Mouse (Mus musculus): ENCODE data around the gene Nbl1. TPM values are rescaled to one million over a fixed set of nuclear protein-coding genes. Genes with fewer than 3 reads are reported as not detected.

Gene Nbl1
- 51.7 and 80.8 TPM in 2 replicates for polyA plus RNA-seq (2016; fragmentation: Nextera tagmentation; extraction: Ambion mirVana)

DNA sequence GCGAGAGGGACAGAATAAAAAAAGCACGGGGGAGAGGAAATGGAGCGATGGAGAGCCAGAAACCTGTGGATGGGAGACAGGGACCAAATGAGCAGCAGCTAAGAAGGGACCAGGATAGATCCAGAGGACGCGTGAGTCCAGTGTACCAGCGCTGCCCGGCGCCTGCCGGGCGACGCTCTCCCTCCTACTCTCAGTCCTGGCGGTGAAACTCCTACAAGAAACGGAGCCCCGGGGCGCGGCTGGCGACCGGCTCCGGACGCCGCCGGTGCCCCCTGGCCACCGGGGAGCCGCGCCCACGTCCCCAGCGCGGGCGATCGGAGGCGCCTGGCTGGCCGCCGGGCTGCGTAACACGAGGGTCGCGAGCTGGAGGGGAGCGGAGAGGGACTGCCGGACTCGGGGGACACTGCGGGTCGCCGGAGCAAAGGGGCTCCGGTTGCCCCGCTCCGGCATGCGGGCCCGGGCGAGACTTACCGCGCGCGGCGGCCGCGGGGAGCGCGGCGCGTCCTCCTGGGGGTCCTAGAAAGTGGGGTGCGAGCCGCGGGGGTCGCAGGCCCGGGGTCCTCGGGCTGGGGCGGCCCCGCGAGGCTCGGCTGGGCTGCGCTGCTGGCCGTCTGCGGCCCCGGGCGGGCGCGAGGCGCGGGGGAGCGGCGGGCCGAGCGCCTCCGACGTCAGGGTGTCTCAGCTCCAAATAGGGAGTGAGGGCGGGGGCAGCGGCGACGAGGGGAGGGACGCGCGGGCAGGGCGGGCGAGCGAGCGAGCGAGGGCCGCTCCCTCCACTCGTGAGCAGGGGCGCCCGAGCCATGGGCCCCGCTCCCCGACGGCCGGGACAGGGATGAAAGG is at the start of gene Nbl1:
Nbl1 (minus strand) TSS at position 638 of the 840 bp plus-strand sequence.
- Histone ChIP-seq H3K27ac (replicated peaks) (peak within 1 kb of the TSS; percentile 91), H3K4me3 (peak within 1 kb of the TSS; percentile 79), H3K27me3 (replicated peaks; ENCODE audit: low read depth, poor library complexity, severe bottlenecking) (peaks cover 75% of the 10 kb centered on the region), H3K9me3 (peaks cover 11% of the 10 kb centered on the region; the same call in 1 of the 2 replicates), H3K4me1 (peaks cover 52% of the 10 kb centered on the region), H3K36me3 (replicated peaks) (peaks cover 16% of the 10 kb centered on the region)
- under 1% methylated on average over 105 of the region's 105 CpGs for WGBS
- peak; percentile 71 for DNase-seq (ENCODE audit: low spot score)

DNA sequence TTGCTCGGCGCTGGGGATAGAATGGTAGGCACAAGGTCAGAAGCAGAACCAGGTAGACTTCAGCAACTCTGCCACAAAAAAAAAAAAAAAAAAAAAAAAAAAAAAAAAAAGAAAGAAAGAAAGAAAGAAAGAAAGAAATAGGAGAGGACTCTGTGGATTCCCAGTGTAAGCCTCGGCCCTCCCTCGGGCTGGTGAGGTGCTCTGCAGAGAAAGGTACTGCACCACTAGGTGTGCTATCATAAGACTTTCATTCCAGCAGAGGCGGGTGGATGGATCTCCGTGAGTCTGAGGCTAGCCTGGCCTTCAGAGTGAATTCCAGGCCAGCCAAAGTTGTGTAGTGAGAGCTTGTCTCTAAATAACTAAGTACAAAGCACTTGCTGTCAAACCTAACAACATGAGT is 49.0 kb upstream of the Nbl1 start:
- DNase-seq (ENCODE audit: low spot score), result peak; percentile 23
- Histone ChIP-seq H3K4me1 (peaks cover 29% of the 10 kb centered on the region), H3K27ac (replicated peaks) (no peak overlapping the region), H3K4me3 (no peak overlapping the region), H3K27me3 (replicated peaks; ENCODE audit: low read depth, poor library complexity, severe bottlenecking) (no peaks in the 10 kb centered on the region), H3K9me3 (no peaks in the 10 kb centered on the region), H3K36me3 (replicated peaks) (no peaks in the 10 kb centered on the region)
- 77% methylated on average over 6 of the region's 6 CpGs for WGBS

- Histone ChIP-seq H3K4me1 (peaks cover 27% of the 10 kb centered on the region), H3K27me3 (replicated peaks; ENCODE audit: low read depth, poor library complexity, severe bottlenecking) (no peaks in the 10 kb centered on the region), H3K27ac (replicated peaks) (no peak overlapping the region), H3K9me3 (no peaks in the 10 kb centered on the region), H3K36me3 (replicated peaks) (no peaks in the 10 kb centered on the region), H3K4me3 (no peak overlapping the region)
- 84% methylated on average over 2 of the region's 2 CpGs for WGBS
- DNase-seq (ENCODE audit: low spot score), result no peak
Measured at GRCm38 (mm10) chr4:139140267-139140666, 47.5 kb upstream of the Nbl1 start.

DNA sequence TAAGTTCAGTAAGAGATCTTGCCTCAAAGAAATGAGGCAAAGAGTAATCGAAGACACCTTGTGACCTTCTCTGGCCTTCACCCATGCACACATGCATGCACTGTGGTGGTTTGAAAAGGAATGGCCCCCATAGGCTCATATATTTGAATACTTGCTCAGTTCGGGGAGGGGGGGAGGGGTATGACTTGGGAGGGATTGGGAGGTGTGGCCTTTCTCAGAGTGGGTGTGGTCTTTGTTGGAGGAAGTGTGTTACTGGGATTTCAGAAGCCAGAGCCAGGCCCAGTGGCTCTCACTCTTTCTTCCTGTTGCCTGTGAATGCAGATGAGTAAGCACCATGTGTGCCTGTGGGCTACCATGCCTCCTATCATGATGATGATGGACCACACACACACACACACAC is 43.2 kb upstream of the Nbl1 start:
- H3K4me1 ChIP-seq, result peaks cover 4% of the 10 kb centered on the region
- no peak overlapping the region for H3K4me3 ChIP-seq
- no peaks in the 10 kb centered on the region for H3K9me3 ChIP-seq
- no peak overlapping the region for H3K27ac ChIP-seq (replicated peaks)
- WGBS, result 82% methylated on average over 2 of the region's 2 CpGs
- no peak for DNase-seq (ENCODE audit: low spot score)
- no peaks in the 10 kb centered on the region for H3K36me3 ChIP-seq (replicated peaks)
- H3K27me3 ChIP-seq (replicated peaks; ENCODE audit: low read depth, poor library complexity, severe bottlenecking), result no peaks in the 10 kb centered on the region

DNA sequence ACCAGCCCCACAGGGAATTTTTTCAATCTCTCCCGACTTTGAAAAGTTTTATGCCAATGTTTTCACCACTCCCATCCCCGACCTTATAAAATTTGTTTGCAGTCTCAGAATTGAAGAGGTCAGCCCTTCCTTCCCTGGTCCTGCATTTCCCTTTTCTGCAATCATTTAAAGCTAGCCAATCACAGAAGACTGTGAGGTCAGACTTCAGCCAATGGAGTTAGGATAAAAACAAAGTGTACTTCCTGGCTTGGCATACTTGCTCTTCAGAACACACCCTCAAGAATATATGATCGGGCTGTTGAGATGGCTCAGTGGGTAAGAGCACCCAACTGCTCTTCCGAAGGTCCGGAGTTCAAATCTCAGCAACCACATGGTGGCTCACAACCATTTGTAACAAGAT is 40.3 kb upstream of the Nbl1 start:
- Histone ChIP-seq H3K4me1 (peaks cover 28% of the 10 kb centered on the region), H3K36me3 (replicated peaks) (no peaks in the 10 kb centered on the region), H3K9me3 (no peaks in the 10 kb centered on the region), H3K27me3 (replicated peaks; ENCODE audit: low read depth, poor library complexity, severe bottlenecking) (no peaks in the 10 kb centered on the region), H3K4me3 (no peak overlapping the region), H3K27ac (replicated peaks) (no peak overlapping the region)
- 80% methylated on average over 5 of the region's 5 CpGs for WGBS
- DNase-seq (ENCODE audit: low spot score), result no peak

DNA sequence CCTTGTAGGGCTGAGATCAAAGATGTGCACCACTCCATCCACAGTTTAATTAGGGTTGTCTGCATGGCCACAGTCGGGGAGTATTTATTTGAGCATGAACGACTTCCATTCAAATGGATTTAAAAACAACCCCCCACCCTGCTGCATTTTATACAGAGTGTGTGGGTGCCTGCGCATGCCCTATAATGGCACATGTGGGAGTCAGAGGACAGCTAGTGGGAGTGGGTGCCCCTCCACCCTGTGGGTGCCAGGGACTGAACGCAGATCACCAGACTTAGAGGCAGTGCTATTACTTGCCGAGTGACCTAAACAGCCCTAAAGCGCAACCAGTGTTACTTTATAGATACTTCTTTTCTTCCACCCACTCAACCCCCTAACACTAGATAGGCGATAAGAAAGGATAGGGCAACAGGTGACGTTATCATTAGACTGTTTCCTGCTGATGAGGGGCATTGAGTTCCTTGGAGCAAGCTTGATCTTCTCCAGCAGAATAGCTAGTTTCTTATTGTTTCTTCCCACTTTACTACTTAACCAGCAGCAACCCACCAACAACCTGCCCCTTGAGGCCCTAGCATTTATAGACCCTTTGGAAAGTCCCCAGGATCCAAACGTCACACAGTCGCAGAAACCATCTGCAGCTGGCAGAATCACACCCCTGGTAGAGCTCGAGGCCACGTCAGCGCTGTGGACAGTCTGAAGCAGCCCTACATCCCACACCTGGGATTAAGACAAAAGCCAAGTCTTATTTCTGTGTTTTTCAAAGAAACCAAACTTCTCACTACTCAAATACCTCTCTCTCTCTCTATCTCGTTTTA is 39.3 kb upstream of the Nbl1 start:
- H3K36me3 ChIP-seq (replicated peaks), result peaks cover 5% of the 10 kb centered on the region
- 86% methylated on average over 14 of the region's 14 CpGs for WGBS
- no peak overlapping the region; the same call in 1 of the 2 replicates for H3K27ac ChIP-seq (replicated peaks)
- peaks cover under 1% of the 10 kb centered on the region; the same call in 1 of the 2 replicates for H3K9me3 ChIP-seq
- 0 out of 2 replicates have a peak overlapping the region, but pooled peaks have one; percentile 21 for H3K4me3 ChIP-seq
- no peak for DNase-seq (ENCODE audit: low spot score)
- H3K27me3 ChIP-seq (replicated peaks; ENCODE audit: low read depth, poor library complexity, severe bottlenecking), result no peaks in the 10 kb centered on the region
- H3K4me1 ChIP-seq, result peaks cover 28% of the 10 kb centered on the region

DNA sequence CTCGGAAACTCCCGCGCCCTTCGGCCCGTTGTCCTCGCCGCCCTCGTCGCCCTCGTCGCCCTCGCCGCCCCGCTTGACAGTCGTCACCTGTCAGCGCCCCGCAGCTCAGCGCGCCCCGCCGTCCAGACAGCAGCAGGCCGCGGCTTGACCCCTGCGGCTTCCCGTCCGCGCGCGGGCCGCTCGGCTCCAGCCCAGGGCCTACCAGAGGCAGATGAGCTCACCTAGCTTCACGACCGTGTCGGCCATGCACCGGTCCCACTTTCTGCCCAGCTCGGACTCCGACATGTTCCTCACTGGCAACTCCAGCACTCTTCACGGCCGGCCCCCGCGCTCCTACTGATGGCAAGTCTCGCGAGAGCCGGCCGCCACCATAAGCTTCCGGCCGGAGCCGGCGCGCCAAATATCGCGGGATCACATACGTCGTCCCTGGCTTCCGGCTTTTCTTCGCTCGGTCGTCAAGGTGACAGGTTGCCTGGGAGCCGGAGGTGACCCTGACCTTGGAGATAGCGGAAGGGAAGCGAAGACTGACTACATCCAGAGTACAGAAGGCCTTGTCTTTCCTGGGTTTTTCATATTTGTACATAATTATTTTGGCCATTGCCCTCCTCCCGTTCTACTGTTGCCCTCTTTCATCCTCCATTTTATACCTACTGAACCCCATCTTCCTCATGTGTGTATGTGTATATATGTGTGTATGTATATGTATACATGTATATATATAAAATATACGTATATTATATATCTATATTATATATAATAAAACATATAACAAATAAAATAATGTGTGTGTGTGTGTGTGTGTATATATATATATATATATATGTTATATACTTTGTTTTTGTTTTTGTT is 38.1 kb upstream of the Nbl1 start, which contains the start of gene Minos1:
Minos1 (minus strand) TSS at position 413 of the 849 bp plus-strand sequence.
- H3K4me1 ChIP-seq, result peaks cover 28% of the 10 kb centered on the region
- H3K9me3 ChIP-seq, result peaks cover 6% of the 10 kb centered on the region; the same call in 1 of the 2 replicates
- H3K27me3 ChIP-seq (replicated peaks; ENCODE audit: low read depth, poor library complexity, severe bottlenecking), result no peaks in the 10 kb centered on the region
- peaks cover 13% of the 10 kb centered on the region for H3K36me3 ChIP-seq (replicated peaks)
- peak within 1 kb of the TSS; percentile 76 for H3K4me3 ChIP-seq
- H3K27ac ChIP-seq (replicated peaks), result peak within 1 kb of the TSS; percentile 90
- DNase-seq (ENCODE audit: low spot score), result peak; percentile 97
- under 1% methylated on average over 63 of the region's 63 CpGs for WGBS

GRCm38 (mm10) chr4:139129806-139130700 is 37.3 kb upstream of the Nbl1 start:
- peaks cover 6% of the 10 kb centered on the region; the same call in 1 of the 2 replicates for H3K9me3 ChIP-seq
- H3K4me3 ChIP-seq, result peak overlapping the region; percentile 76
- H3K27ac ChIP-seq (replicated peaks), result peak overlapping the region; percentile 90
- H3K27me3 ChIP-seq (replicated peaks; ENCODE audit: low read depth, poor library complexity, severe bottlenecking), result no peaks in the 10 kb centered on the region
- H3K4me1 ChIP-seq, result peaks cover 28% of the 10 kb centered on the region
- peaks cover 13% of the 10 kb centered on the region for H3K36me3 ChIP-seq (replicated peaks)
- DNase-seq (ENCODE audit: low spot score), result peak; percentile 65
- 3% methylated on average over 57 of the region's 57 CpGs for WGBS

GRCm38 (mm10) chr4:139126475-139126874 is 33.7 kb upstream of the Nbl1 start:
- H3K36me3 ChIP-seq (replicated peaks), result peaks cover 24% of the 10 kb centered on the region
- no peak for DNase-seq (ENCODE audit: low spot score)
- H3K9me3 ChIP-seq, result peaks cover 11% of the 10 kb centered on the region; the same call in 1 of the 2 replicates
- H3K27me3 ChIP-seq (replicated peaks; ENCODE audit: low read depth, poor library complexity, severe bottlenecking), result no peaks in the 10 kb centered on the region
- 91% methylated on average over 3 of the region's 3 CpGs for WGBS
- H3K27ac ChIP-seq (replicated peaks), result no peak overlapping the region
- no peak overlapping the region for H3K4me3 ChIP-seq
- H3K4me1 ChIP-seq, result peaks cover 24% of the 10 kb centered on the region

DNA sequence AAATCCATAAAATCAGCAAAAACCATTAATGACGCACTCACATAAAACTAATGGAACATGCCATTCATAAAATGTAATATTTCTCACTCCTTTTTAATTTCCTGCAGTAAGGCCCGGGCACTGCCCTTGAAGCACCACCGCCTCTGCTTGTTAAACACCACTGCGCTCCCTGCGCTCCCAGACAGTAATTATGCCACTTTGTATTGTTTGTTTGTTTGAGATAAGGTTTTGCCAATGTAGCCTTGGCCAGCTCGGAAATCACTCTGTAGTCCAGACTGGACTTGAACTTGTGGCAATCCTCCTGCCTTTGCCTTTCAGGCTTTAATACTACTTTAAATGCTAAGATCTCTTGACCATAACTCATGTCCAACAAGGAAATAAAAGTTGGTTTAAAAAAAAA is 32.1 kb upstream of the Nbl1 start:
- 91% methylated on average over 6 of the region's 6 CpGs for WGBS
- no peak overlapping the region for H3K4me3 ChIP-seq
- peaks cover 26% of the 10 kb centered on the region for H3K4me1 ChIP-seq
- DNase-seq (ENCODE audit: low spot score), result no peak
- peaks cover 24% of the 10 kb centered on the region for H3K36me3 ChIP-seq (replicated peaks)
- no peaks in the 10 kb centered on the region for H3K27me3 ChIP-seq (replicated peaks; ENCODE audit: low read depth, poor library complexity, severe bottlenecking)
- peaks cover 11% of the 10 kb centered on the region; the same call in 1 of the 2 replicates for H3K9me3 ChIP-seq
- H3K27ac ChIP-seq (replicated peaks), result no peak overlapping the region

GRCm38 (mm10) chr4:139122557-139122956 is 29.8 kb upstream of the Nbl1 start:
- no peak for DNase-seq (ENCODE audit: low spot score)
- peaks cover 11% of the 10 kb centered on the region; the same call in 1 of the 2 replicates for H3K9me3 ChIP-seq
- no peaks in the 10 kb centered on the region for H3K27me3 ChIP-seq (replicated peaks; ENCODE audit: low read depth, poor library complexity, severe bottlenecking)
- no peak overlapping the region for H3K27ac ChIP-seq (replicated peaks)
- peaks cover 24% of the 10 kb centered on the region for H3K36me3 ChIP-seq (replicated peaks)
- WGBS, result 93% methylated on average over 4 of the region's 4 CpGs
- no peak overlapping the region for H3K4me3 ChIP-seq
- H3K4me1 ChIP-seq, result peaks cover 12% of the 10 kb centered on the region
